Mouse (Mus musculus) testis, adult 2 months (tissue): ENCODE data around the gene Rgs9. TPM values are rescaled to one million over a fixed set of nuclear protein-coding genes. Genes with fewer than 3 reads are reported as not detected.

Source experiments
- H3K27ac ChIP-seq: fragments of 200-500 bp; 2 replicates; pipeline ENCODE4 v1.5.1; 2012; ENCODE audit warnings: low read depth, low read length; ENCODE audit not compliant: control insufficient read depth, insufficient read depth
- H3K27me3 ChIP-seq: fragments of 200-500 bp; 2 replicates; pipeline ENCODE4 v1.6.1; 2012; ENCODE audit warnings: mild to moderate bottlenecking, low read length, moderate library complexity; ENCODE audit not compliant: control insufficient read depth, insufficient read depth
- H3K36me3 ChIP-seq: fragments of 200-500 bp; 2 replicates; pipeline ENCODE4 v1.6.1; 2012; ENCODE audit warnings: mild to moderate bottlenecking, low read length; ENCODE audit not compliant: control insufficient read depth, insufficient read depth
- H3K4me1 ChIP-seq: fragments of 200-500 bp; 2 replicates; pipeline ENCODE4 v1.6.1; 2012; ENCODE audit warnings: low read length; ENCODE audit not compliant: control insufficient read depth, insufficient read depth
- H3K4me3 ChIP-seq: fragments of 200-500 bp; 2 replicates; pipeline ENCODE4 v1.5.1; 2012; ENCODE audit warnings: low read depth, mild to moderate bottlenecking, low read length, moderate library complexity, mixed read lengths; ENCODE audit not compliant: control insufficient read depth
- CTCF ChIP-seq: fragments of 200-500 bp; IDR thresholded peaks from 2 replicates; pipeline ENCODE4 v1.5.1; 2012; ENCODE audit warnings: low read depth, mild to moderate bottlenecking, inconsistent platforms, low read length, moderate library complexity; ENCODE audit not compliant: control insufficient read depth, insufficient read depth, insufficient replicate concordance
- POLR2A ChIP-seq: fragments of 200-500 bp; IDR thresholded peaks from 2 replicates; pipeline ENCODE4 v1.6.1; 2012; ENCODE audit warnings: low read depth, mild to moderate bottlenecking, inconsistent platforms, low read length, moderate library complexity; ENCODE audit not compliant: control insufficient read depth
- polyA plus RNA-seq: library from polyadenylated mRNA; depleted of rRNA; stranded (reverse); fragments of >200 nt; gene quantifications from 2 replicates; pipeline ENCODE4 v1.2.3, GENCODE M21; 2012

Gene Rgs9
- polyA plus RNA-seq, 1 experiment: 0.78 TPM

DNA sequence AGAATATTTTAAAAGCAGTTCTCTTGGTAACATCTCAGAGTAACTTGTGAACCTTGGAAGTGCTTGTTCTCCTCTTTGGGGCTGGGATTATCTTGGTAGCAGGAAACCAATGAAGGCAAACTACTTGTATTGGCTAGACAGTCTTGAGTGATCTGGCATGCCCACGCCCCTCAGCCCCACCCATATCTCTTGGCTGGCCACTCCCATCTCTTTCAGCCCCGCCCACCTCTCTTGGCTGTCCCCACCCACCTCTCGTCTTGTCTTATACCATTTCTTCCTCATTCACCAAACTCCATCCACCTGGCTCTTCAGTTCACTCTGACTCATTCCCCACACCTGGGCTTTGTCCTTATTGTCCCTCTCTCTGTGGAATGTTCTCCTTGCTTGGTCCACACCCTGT, 64.3 kb downstream of the Rgs9 start:
- H3K27ac ChIP-seq: no peak overlapping the region
- no peak for TF ChIP-seq POLR2A
- TF ChIP-seq CTCF: no peak
- no peaks in the 10 kb centered on the region for H3K27me3 ChIP-seq
- no peaks in the 10 kb centered on the region for H3K36me3 ChIP-seq
- no peak overlapping the region for H3K4me3 ChIP-seq
- H3K4me1 ChIP-seq: no peaks in the 10 kb centered on the region

GRCm38 (mm10) chr11:109232811-109233210, 65.1 kb downstream of the Rgs9 start:
- no peak for TF ChIP-seq POLR2A
- TF ChIP-seq CTCF: no peak
- no peaks in the 10 kb centered on the region for H3K27me3 ChIP-seq
- H3K27ac ChIP-seq: no peak overlapping the region
- no peak overlapping the region for H3K4me3 ChIP-seq
- no peaks in the 10 kb centered on the region for H3K4me1 ChIP-seq
- H3K36me3 ChIP-seq: no peaks in the 10 kb centered on the region

DNA sequence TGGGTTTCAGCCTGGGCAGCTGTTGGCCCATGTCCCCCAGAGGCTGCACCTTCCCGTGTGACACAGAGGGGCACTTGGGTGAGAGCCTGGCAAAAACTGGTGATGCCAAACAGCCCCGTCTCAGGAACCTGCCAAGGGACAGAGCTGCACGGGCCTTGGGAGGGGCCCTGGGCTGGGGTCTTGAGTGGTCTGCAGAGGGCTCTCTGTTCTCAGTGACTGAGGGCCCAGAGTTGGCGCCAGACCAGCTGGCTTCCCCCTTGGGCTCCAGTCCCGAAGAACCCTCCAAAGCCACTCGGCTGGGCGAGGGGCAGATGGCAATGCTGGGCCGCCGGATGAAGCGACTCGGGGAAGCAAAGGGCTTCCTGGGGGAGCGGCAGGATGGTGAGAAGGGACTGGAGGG, 70.8 kb downstream of the Rgs9 start:
- no peak overlapping the region; the same call in 1 of the 2 replicates for H3K4me3 ChIP-seq
- no peak for TF ChIP-seq POLR2A
- TF ChIP-seq CTCF: no peak
- H3K27me3 ChIP-seq: no peaks in the 10 kb centered on the region
- no peak overlapping the region for H3K27ac ChIP-seq
- H3K4me1 ChIP-seq: no peaks in the 10 kb centered on the region
- H3K36me3 ChIP-seq: no peaks in the 10 kb centered on the region

GRCm38 (mm10) chr11:109221209-109222007, 76.5 kb downstream of the Rgs9 start:
- TF ChIP-seq CTCF: peak; percentile 15; the same call in 1 of the 2 replicates
- no peak for TF ChIP-seq POLR2A
- Histone ChIP-seq H3K27me3 (no peaks in the 10 kb centered on the region), H3K36me3 (no peaks in the 10 kb centered on the region), H3K27ac (no peak overlapping the region), H3K4me1 (no peaks in the 10 kb centered on the region), H3K4me3 (no peak overlapping the region)

- H3K27ac ChIP-seq: no peak overlapping the region
- TF ChIP-seq CTCF (no peak), POLR2A (no peak)
- H3K27me3 ChIP-seq: no peaks in the 10 kb centered on the region
- H3K36me3 ChIP-seq: no peaks in the 10 kb centered on the region
- H3K4me3 ChIP-seq: peak overlapping the region; percentile 72
- H3K4me1 ChIP-seq: no peaks in the 10 kb centered on the region
These were observed 79.1 kb downstream of the Rgs9 start for GRCm38 (mm10) chr11:109218722-109219430.

GRCm38 (mm10) chr11:109217827-109218536, 79.9 kb downstream of the Rgs9 start:
- Histone ChIP-seq H3K36me3 (no peaks in the 10 kb centered on the region), H3K4me1 (no peaks in the 10 kb centered on the region), H3K27ac (no peak overlapping the region), H3K4me3 (peak overlapping the region; percentile 72), H3K27me3 (no peaks in the 10 kb centered on the region)
- TF ChIP-seq CTCF (no peak), POLR2A (no peak)

DNA sequence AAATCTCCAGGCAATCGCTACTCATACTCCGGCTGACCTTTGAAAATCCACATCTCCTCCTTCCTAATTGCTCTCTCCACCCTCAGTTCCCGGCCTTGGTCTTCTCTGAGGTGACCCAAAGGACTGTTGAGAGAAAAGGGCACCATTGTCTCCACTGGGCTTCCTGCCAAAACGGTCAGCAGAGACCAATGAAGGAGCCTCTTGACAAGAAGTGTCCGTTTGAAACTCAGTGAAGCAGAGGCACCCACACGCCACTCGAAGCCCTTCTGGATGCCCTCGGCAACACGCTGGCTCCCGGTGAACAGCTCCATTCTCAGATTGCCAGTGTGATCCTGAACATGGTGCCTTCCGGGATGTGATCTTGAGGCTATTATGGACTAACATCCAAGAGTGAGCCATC, 87.2 kb downstream of the Rgs9 start:
- H3K4me3 ChIP-seq: no peak overlapping the region
- H3K27me3 ChIP-seq: no peaks in the 10 kb centered on the region
- no peak overlapping the region for H3K27ac ChIP-seq
- no peaks in the 10 kb centered on the region for H3K36me3 ChIP-seq
- H3K4me1 ChIP-seq: no peaks in the 10 kb centered on the region
- TF ChIP-seq CTCF (no peak), POLR2A (no peak)
